Mouse (Mus musculus) liver, postnatal 0 days (tissue): ENCODE measurements around the gene Fbxl19. TPM values are rescaled to one million over a fixed set of nuclear protein-coding genes. Genes with fewer than 3 reads are reported as not detected.

Experiments
- ATAC-seq: fragments of 200-750 bp; cut with Nextera tagmentation; 2 replicates; pipeline ENCODE4 v1.8.0; 2017; ENCODE audit warnings: mild to moderate bottlenecking, moderate library complexity
- DNase-seq: peaks from one replicate; pipeline ENCODE4 v3.0.0-alpha.2; 2016
- H3K27ac ChIP-seq: fragments of 300-500 bp; sonication (generic); 2 replicates; pipeline ENCODE4 v1.5.1; 2014; ENCODE audit warnings: antibody characterized with exemption, moderate library complexity, mild to moderate bottlenecking, low read depth
- H3K27me3 ChIP-seq: fragments of 300-500 bp; sonication (generic); 2 replicates; pipeline ENCODE4 v1.6.1; 2014; ENCODE audit warnings: low read length, control low read depth, mixed read lengths; ENCODE audit not compliant: insufficient read depth
- H3K36me3 ChIP-seq: fragments of 300-500 bp; sonication (generic); replicated peaks from 2 replicates; pipeline ENCODE4 v1.6.1; 2014; ENCODE audit warnings: mild to moderate bottlenecking, control low read depth, low read length, moderate library complexity, mixed read lengths; ENCODE audit not compliant: insufficient read depth
- H3K4me1 ChIP-seq: fragments of 300-500 bp; sonication (generic); 2 replicates; pipeline ENCODE4 v1.6.1; 2014; ENCODE audit warnings: antibody characterized with exemption, mild to moderate bottlenecking, control low read depth; ENCODE audit not compliant: insufficient read depth
- H3K4me2 ChIP-seq: fragments of 300-500 bp; sonication (generic); 2 replicates; pipeline ENCODE4 v1.6.1; 2014; ENCODE audit warnings: low read depth, mild to moderate bottlenecking, low read length, moderate library complexity, mixed read lengths
- H3K4me3 ChIP-seq: fragments of 300-500 bp; sonication (generic); 2 replicates; pipeline ENCODE4 v1.5.1; 2014; ENCODE audit warnings: low read depth, low read length
- H3K9ac ChIP-seq: fragments of 300-500 bp; sonication (generic); replicated peaks from 2 replicates; pipeline ENCODE4 v1.6.1; 2014; ENCODE audit warnings: mild to moderate bottlenecking, moderate library complexity
- H3K9me3 ChIP-seq: fragments of 300-500 bp; sonication (generic); 2 replicates; pipeline ENCODE4 v1.6.1; 2016; ENCODE audit warnings: mild to moderate bottlenecking, control low read depth, low read length, mixed read lengths
- CTCF ChIP-seq: sonication (generic); IDR thresholded peaks from 2 replicates; pipeline ENCODE4 v1.5.1; 2016; ENCODE audit warnings: antibody characterized with exemption, low read depth
- EP300 ChIP-seq: IDR thresholded peaks from 2 replicates; pipeline ENCODE4 v1.6.1; 2016; ENCODE audit warnings: antibody characterized with exemption, low read depth, mild to moderate bottlenecking
- WGBS: fragments of 180-500 bp; shearing (Covaris S2); extraction: QIAGEN DNeasy Blood & Tissue Kit; methylation state at CpG from one replicate; pipeline ENCODE4 v1.1.7; 2014; ENCODE audit not compliant: insufficient replicate concordance; 5-methylcytosine and 5-hydroxymethylcytosine counted together
- polyA plus RNA-seq: library from polyadenylated mRNA; unstranded; fragments of >200 nt; fragmentation: Nextera tagmentation; extraction: Ambion mirVana; gene quantifications from 2 replicates; pipeline ENCODE4 v1.2.1, GENCODE M21; 2015

The Fbxl19 gene
- polyA plus RNA-seq, 1 experiment from 2014 or later, result 1.6 TPM

DNA sequence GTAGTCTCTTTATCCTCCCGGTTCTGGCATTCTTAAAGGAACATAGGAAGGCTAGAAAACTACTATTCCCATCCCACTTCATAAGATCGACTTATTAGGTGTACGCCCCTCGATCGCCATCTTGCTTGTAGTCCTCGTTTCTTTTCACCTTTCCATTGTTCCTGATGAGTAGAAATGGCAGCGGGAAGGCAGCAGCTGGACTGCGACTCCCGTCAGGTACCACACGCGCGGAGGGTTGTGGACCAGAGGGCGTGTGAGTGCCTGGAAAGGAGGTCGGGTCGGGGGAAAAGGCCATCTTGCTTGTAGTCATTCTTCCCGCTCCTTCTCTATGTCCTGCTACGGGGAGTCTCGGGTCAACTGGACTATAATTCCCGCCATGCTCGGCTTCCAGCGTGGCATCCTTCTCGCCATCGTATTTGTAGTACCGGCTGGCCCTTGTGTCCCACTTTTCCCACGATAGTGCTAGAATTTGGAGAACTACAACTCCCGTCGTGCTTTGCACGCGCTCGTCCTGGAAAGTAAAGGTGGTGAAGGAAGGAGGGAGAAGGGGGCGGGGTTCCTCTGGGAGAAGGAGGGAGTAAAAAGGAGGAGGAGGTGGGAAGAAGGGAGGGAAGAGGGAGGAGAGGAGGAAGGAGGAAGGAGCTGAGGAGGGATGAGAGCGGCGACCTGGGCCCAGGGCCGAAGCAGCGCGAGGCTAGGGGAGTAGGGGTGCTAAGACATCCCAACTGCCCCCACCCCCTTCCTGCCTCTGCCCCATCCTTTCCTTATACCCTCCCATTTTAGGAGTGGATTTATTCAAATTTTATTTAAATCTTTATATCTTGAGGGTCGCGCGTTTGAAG, 1.5 kb downstream of the Fbxl19 start:
- peaks cover 19% of the 10 kb centered on the region for H3K4me1 ChIP-seq
- peak overlapping the region; percentile 62 for H3K9ac ChIP-seq
- H3K4me2 ChIP-seq, result peak overlapping the region; percentile 99
- WGBS, result under 1% methylated on average over 37 of the region's 39 CpGs
- ATAC-seq (peak; percentile 90), DNase-seq (peak; percentile 88)
- peak overlapping the region; percentile 65 for H3K4me3 ChIP-seq
- H3K9me3 ChIP-seq, result no peaks in the 10 kb centered on the region
- TF ChIP-seq CTCF (no peak), EP300 (no peak; the same call in 1 of the 2 replicates)
- peak overlapping the region; percentile 78 for H3K27ac ChIP-seq
- H3K36me3 ChIP-seq, result peaks cover 9% of the 10 kb centered on the region
- H3K27me3 ChIP-seq, result no peaks in the 10 kb centered on the region

DNA sequence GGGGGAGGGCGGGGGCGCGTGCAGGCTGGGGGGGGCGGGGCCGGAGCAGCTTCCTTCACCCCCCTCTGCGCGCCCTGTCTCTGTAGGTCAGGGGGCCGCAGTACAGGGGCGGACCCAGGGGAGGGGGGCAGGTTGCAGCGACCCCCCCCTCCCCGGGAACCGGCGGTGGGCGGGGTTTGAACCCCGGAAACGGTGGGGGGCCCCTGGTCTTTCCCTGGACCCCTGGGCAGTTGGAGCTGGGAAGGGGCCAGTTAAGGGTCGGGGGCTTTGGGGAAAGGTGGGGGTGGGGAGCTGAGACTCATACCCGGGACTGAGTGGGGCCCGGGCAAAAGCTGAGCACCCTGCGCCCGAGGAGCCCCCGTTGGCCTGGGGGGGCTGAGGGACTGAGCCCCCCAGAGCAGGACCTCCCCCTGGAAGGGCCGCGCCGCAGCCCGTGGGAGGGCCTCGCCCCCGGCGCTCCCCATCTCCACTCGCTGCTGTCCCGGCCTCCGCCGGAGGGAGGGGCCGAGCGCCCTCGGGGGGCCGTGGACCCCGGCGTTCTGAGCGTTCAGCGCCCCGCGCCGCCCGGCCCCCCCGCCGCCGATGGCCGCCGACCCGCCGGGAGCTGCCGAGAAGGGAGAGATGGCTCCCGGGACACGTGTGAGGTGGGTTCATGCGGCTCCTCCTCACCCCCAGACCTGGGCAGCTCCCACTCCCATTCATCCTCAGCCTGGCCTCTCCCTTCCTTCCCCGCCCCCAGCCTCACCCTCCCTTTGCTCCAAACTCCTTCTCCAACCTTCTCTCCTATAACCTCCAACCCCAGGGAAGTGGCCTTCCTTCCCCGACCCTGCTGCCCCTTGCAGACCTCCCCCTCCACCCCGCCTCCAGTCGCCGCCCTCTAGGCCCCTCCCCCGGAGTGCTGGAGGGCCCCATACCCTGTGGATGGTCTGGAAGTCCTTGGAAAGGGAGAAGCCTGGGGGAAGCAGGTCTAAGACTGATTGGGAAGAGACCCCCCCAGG, 2.5 kb downstream of the Fbxl19 start:
- no peaks in the 10 kb centered on the region for H3K27me3 ChIP-seq
- H3K9ac ChIP-seq, result peak overlapping the region; percentile 62
- no peaks in the 10 kb centered on the region for H3K9me3 ChIP-seq
- TF ChIP-seq EP300 (no peak), CTCF (no peak)
- peaks cover 14% of the 10 kb centered on the region for H3K36me3 ChIP-seq
- DNase-seq (peak; percentile 31), ATAC-seq (no peak)
- H3K4me2 ChIP-seq, result peak overlapping the region; percentile 99
- peaks cover 19% of the 10 kb centered on the region for H3K4me1 ChIP-seq
- H3K27ac ChIP-seq, result no peak overlapping the region
- WGBS, result 4% methylated on average over 27 of the region's 62 CpGs
- peak overlapping the region; percentile 65 for H3K4me3 ChIP-seq

DNA sequence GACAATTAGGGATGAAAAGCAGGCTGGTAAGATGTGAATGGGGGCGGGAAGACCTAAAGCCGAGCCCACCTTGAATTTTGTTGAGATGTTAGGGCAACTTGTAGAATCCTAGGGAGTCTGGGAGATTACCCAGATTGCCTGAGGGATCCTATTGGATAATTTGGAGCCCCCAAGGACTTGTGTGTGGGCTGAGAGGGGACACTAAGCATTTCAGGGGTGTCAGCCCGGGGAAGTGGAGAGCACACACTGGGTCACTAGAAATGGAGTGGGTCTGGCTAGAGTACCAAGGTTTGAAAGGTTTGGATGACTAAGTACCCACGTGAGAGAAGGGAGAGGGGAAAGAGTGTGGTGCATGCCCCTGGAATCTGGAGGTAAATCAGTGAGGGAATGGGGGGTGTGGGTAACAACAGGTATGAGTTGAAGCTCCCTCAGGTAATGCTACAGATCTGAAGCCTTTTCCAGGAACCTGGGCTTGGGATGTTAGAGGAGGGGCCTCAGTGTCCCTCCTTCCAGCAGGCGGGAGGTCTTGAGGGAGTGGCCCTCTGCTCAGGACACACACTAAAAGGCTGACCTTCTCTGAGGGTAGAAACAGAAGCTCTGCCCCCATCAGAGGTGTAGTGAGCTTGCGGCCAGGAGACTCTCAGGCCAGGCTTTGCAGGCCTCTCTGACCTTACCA, 3.4 kb downstream of the Fbxl19 start:
- Histone ChIP-seq H3K4me1 (peaks cover 19% of the 10 kb centered on the region), H3K9ac (no peak overlapping the region), H3K9me3 (no peaks in the 10 kb centered on the region), H3K36me3 (peaks cover 14% of the 10 kb centered on the region), H3K27ac (no peak overlapping the region), H3K4me2 (no peak overlapping the region; the same call in 1 of the 2 replicates), H3K27me3 (no peaks in the 10 kb centered on the region), H3K4me3 (no peak overlapping the region)
- 74% methylated on average over 6 of the region's 6 CpGs for WGBS
- TF ChIP-seq CTCF (no peak), EP300 (no peak)
- ATAC-seq (no peak), DNase-seq (no peak)

DNA sequence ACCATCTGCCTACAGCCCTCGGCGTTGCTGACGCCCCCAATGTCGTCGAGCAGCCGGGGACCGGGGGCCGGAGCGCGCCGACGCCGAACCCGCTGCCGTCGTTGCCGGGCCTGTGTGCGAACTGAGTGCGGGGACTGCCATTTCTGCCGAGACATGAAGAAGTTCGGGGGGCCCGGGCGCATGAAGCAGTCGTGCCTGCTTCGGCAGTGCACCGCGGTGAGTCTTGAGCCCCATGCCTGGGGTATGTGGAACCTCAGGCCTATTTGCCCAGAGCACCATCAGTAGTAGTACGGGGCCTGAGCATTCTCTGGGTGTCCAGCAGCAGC, 3.9 kb downstream of the Fbxl19 start:
- no peak for TF ChIP-seq EP300
- no peak for TF ChIP-seq CTCF
- Histone ChIP-seq H3K4me2 (no peak overlapping the region), H3K36me3 (peaks cover 17% of the 10 kb centered on the region), H3K4me3 (no peak overlapping the region), H3K4me1 (peaks cover 19% of the 10 kb centered on the region), H3K27me3 (no peaks in the 10 kb centered on the region), H3K9me3 (no peaks in the 10 kb centered on the region), H3K27ac (no peak overlapping the region), H3K9ac (no peak overlapping the region)
- no peak for DNase-seq
- ATAC-seq, result no peak
- 95% methylated on average over 28 of the region's 28 CpGs for WGBS

DNA sequence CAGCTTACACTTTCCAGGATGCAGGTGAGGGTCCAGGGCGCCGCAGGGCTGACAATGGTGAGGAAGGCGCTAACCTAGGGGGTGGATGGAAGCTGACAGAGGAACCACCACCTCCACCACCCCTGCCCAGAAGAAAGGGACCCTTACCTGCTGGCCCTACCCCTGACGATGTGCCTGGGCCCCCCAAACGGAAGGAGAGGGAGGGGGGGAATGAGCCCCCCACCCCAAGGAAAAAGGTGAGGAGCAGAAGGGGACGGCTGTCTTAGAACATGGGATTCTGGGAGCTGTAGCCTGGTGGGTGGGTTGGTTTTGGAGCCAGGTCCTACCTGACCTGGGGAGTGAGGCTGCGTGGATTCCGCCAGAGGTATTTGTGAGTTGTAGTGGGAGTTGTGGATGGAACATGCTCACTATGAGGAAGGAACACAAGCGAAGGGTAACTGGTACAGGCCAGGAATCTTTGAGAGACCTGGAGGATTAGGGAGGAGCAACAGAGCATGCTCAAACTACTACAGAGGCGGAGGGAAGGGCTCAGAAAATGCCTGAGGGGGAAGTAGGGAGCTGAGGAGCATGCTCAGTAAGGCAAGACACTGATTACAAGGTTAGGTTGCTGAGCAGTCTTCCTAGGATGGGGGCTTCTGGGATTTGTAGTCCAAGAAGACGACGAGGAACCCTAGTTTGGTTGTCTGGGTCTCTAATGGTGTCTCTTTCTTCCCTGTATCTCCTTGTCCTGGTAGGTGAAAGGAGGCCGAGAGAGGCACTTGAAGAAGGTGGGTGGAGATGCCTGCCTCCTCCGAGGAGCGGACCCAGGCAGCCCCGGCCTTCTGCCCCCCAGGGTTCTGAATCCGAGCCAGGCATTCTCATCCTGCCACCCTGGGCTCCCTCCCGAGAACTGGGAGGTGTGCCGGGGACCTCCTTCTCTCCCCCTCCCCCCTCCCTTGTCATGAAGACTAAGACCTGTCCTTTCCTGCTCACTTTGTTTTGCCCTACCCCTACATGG, 6.1 kb downstream of the Fbxl19 start:
- Histone ChIP-seq H3K36me3 (peaks cover 21% of the 10 kb centered on the region), H3K9me3 (no peaks in the 10 kb centered on the region), H3K9ac (no peak overlapping the region), H3K4me3 (no peak overlapping the region), H3K27me3 (no peaks in the 10 kb centered on the region), H3K4me1 (peaks cover 10% of the 10 kb centered on the region), H3K4me2 (no peak overlapping the region), H3K27ac (no peak overlapping the region)
- ATAC-seq (no peak), DNase-seq (no peak)
- TF ChIP-seq CTCF (no peak), EP300 (no peak)
- WGBS, result 80% methylated on average over 19 of the region's 19 CpGs
